Mouse (Mus musculus): ENCODE results near the gene Btg4. TPM values are rescaled to one million over a fixed set of nuclear protein-coding genes. Genes with fewer than 3 reads are reported as not detected.

The Btg4 gene
- total RNA-seq (2023): not detected in 2 replicates

GRCm38 (mm10) chr9:51060601-51061000 is at the start of gene Btg4:
Gene Btg4, plus strand, starts transcription at chr9:51060901.

GRCm38 (mm10) chr9:51076979-51077315 is 16.2 kb downstream of the Btg4 start, which contains the start of gene Layn:
Gene Layn, minus strand, starts transcription at chr9:51077094.

GRCm38 (mm10) chr9:51101756-51102425 is 41.2 kb downstream of the Btg4 start, which contains the start of gene 4833427G06Rik:
Gene 4833427G06Rik, minus strand, starts transcription at chr9:51102078.

DNA sequence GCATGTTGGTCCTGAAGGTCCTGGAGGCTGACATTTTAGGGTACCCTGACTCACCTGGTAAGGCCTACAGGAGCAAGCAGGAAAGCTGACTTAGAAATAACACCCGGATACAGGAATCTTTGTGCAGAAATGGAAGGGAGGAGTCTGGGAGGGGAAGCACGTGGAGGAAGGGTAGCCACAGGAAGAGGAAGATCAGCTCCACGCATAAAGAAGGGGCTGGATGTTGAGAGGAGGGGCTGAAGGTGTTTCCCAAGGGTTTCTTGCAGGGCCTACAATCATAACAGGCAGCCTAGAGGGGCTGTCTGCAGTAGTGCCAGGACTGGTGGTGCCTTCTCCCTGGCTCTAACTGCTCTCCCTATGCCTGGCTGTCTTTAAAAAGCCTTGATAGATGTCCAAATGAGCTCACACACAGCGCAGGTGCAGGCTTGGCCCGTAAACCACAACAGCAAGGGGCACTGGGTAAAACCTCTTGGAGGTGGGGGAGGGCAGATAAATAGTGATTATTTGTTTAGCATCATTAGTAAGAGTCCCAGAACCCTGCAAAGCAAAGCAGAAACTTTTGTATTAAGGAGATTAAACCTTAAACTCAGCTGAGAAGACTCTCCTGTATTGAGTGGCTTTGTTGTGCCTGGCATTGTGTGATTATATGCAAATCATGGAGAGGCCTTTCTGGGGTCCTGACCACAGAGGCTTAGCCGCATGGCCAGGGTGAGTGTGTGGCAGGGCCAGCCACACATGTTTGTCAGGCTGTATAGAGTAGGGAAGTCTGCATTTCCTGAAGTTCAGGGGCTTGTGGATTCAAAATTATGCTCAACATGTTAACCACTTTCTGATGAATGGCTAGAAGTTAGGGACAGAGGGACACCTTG is 104.8 kb downstream of the Btg4 start, which contains the start of gene Gm32742:
Gene Gm32742, minus strand, starts transcription at position 206 of the 869 bp plus-strand sequence.

Other genes starting within 250 kb of the Btg4 start
- gene Ppp2r1b, start 215.6 kb upstream of the Btg4 start, total RNA-seq (2023): 20.5 and 31.3 TPM in 2 replicates
- 49.2 and 68.5 TPM in 2 replicates for gene Sik2, start 51.8 kb upstream of the Btg4 start, total RNA-seq (2023)
- gene Layn, start 16.2 kb downstream of the Btg4 start, total RNA-seq (2023): 2.3 and 4.4 TPM in 2 replicates
- gene 4833427G06Rik, start 41.2 kb downstream of the Btg4 start, total RNA-seq (2023): not detected in 2 replicates
- not detected in 2 replicates for gene Gm32742, start 104.6 kb downstream of the Btg4 start, total RNA-seq (2023)
- gene Pou2af1, start 152.8 kb downstream of the Btg4 start, total RNA-seq (2023): 2.0 and 7.6 TPM in 2 replicates
- not detected in 2 replicates for gene Colca2, start 217.7 kb downstream of the Btg4 start, total RNA-seq (2023)